Mouse (Mus musculus): ENCODE data around the gene Cyb5d1.

Cyb5d1 gene

GRCm38 (mm10) chr11:69357690-69358089 is 37.7 kb downstream of the Cyb5d1 start:
- DNase-seq (ENCODE audit: low read depth) = no peak

GRCm38 (mm10) chr11:69356544-69356943 is 38.9 kb downstream of the Cyb5d1 start:
- DNase-seq (ENCODE audit: low read depth) = no peak

GRCm38 (mm10) chr11:69346441-69346840 is 49.0 kb downstream of the Cyb5d1 start:
- DNase-seq (ENCODE audit: low read depth) = no peak
